Mouse (Mus musculus): ENCODE data around the gene Psg28.

DNA sequence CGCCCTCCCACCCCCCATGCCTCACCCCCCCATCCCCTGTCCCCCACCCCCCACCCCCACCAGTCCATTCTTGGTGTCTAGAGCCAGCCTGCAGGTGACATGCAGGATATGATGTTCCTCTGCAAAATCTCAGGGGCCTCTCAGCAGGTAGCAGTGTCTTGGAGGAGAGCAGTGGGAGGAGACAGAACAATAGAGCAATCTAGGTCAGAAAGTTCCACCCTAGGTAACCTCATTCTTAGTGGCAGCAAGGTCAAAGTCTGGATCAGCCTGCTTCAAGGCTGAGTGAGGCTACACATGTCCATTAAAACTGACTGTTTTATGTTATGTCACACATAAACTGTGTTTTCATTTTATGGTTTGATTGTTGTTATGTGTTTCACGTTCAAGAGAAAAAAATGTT, 53.5 kb downstream of the Psg28 start:
- TF ChIP-seq TAL1 (IDR thresholded peaks at IDR 0.05; ENCODE audit: low read length) = no peak
- no peak for TF ChIP-seq GATA1 (IDR thresholded peaks at IDR 0.05; ENCODE audit: low read length)

Data from erythroblast, embryonic 14.5 days (primary cell).